Mouse (Mus musculus): ENCODE data around the gene Krr1. TPM values are rescaled to one million over a fixed set of nuclear protein-coding genes. Genes with fewer than 3 reads are reported as not detected.
"Not testable (repeated sequence)": the region's sequence is repeated elsewhere in the genome, so short reads cannot be mapped to it uniquely, and the experiment has no call there.

Krr1 gene
- polyA plus RNA-seq, 1 experiment: 6.8 TPM

- no peak for DNase-seq (ENCODE audit: low read depth)
These were observed 5.1 kb downstream of the Krr1 start for GRCm38 (mm10) chr10:111977584-111977983.

- DNase-seq (ENCODE audit: low read depth): no peak
These were observed 10.6 kb downstream of the Krr1 start for GRCm38 (mm10) chr10:111983070-111983469.

- no peak for DNase-seq (ENCODE audit: low read depth)
These were observed 14.0 kb downstream of the Krr1 start for GRCm38 (mm10) chr10:111986453-111986852.

GRCm38 (mm10) chr10:111995803-111996548, 23.5 kb downstream of the Krr1 start:
- no peak for DNase-seq (ENCODE audit: low read depth)

- no peak for DNase-seq (ENCODE audit: low read depth)
These were observed 24.1 kb downstream of the Krr1 start for GRCm38 (mm10) chr10:111996549-111996904.

- no peak for DNase-seq (ENCODE audit: low read depth)
These were observed 24.5 kb downstream of the Krr1 start for GRCm38 (mm10) chr10:111996911-111997347.

- no peak for DNase-seq (ENCODE audit: low read depth)
These were observed 25.2 kb downstream of the Krr1 start for GRCm38 (mm10) chr10:111997671-111998070.

- DNase-seq (ENCODE audit: low read depth): no peak
These were observed 27.3 kb downstream of the Krr1 start for GRCm38 (mm10) chr10:111999765-112000164.

GRCm38 (mm10) chr10:112000568-112000967, 28.1 kb downstream of the Krr1 start:
- DNase-seq (ENCODE audit: low read depth): no peak

- DNase-seq (ENCODE audit: low read depth): no peak
These were observed 28.9 kb downstream of the Krr1 start for GRCm38 (mm10) chr10:112001350-112001749.

GRCm38 (mm10) chr10:112001756-112002520, 29.5 kb downstream of the Krr1 start:
- no peak for DNase-seq (ENCODE audit: low read depth)

GRCm38 (mm10) chr10:112002544-112003215, 30.2 kb downstream of the Krr1 start, which contains the start of gene Glipr1:
Gene Glipr1, minus strand, starts transcription at chr10:112002631.
- DNase-seq (ENCODE audit: low read depth): no peak

GRCm38 (mm10) chr10:112009511-112009910, 37.0 kb downstream of the Krr1 start:
- not testable (repeated sequence) for DNase-seq (ENCODE audit: low read depth)

GRCm38 (mm10) chr10:112023585-112023984, 51.1 kb downstream of the Krr1 start:
- DNase-seq (ENCODE audit: low read depth): no peak

GRCm38 (mm10) chr10:112028689-112029088, 56.2 kb downstream of the Krr1 start:
- not testable (repeated sequence) for DNase-seq (ENCODE audit: low read depth)

Other genes with a start within 250 kb of the Krr1 start
- 3.4 and 4.7 TPM in 2 replicates for gene Glipr1, start 30.0 kb downstream of the Krr1 start, polyA plus RNA-seq (2012; rRNA removed)
- 0.19 TPM in 1 of 2 replicates, not detected in the other for gene Glipr1l1, start 87.5 kb downstream of the Krr1 start, polyA plus RNA-seq (2012; rRNA removed)
- 0.11 TPM in 1 of 2 replicates, not detected in the other for gene Glipr1l2, start 110.7 kb downstream of the Krr1 start, polyA plus RNA-seq (2012; rRNA removed)
- 0.29 TPM in 1 of 2 replicates, not detected in the other for gene Glipr1l3, start 187.7 kb downstream of the Krr1 start, polyA plus RNA-seq (2012; rRNA removed)
- 0.19 and 0.42 TPM in 2 replicates for gene Caps2, start 191.0 kb downstream of the Krr1 start, polyA plus RNA-seq (2012; rRNA removed)

All from gonadal fat pad, adult 2 months (tissue).